Mouse (Mus musculus) layer of hippocampus, adult 6 months (tissue): ENCODE results near the gene Fbxo44. TPM values are rescaled to one million over a fixed set of nuclear protein-coding genes. Genes with fewer than 3 reads are reported as not detected.

Source experiments
- long read RNA-seq, 2 experiments: library from polyadenylated mRNA; unstranded; transcript quantifications; one replicate each; pipeline ENCODE4 v2.0.0; 2019 to 2020
- microRNA-seq: library from miRNA; unstranded; fragments of <30 nt; microRNA quantifications from one replicate; pipeline ENCODE4 v1.2.0, GENCODE M21; 2020
- polyA plus RNA-seq: library from polyadenylated mRNA; unstranded; fragments of <200 nt; fragmentation: Nextera tagmentation; gene quantifications from 2 replicates; pipeline ENCODE4 v1.2.3, GENCODE M21; 2021

The Fbxo44 gene
- 137 and 141 TPM in 2 replicates for polyA plus RNA-seq
- long read RNA-seq, experiment 1, transcript Fbxo44-201 (6 exons, 1,829 nt), result major isoform, 101 of 225 reads
- long read RNA-seq, experiment 1, transcript Fbxo44-208 (6 exons, 1,572 nt), result minor isoform, 7 of 225 reads
- long read RNA-seq, experiment 1, transcript Fbxo44-202 (5 exons, 1,034 nt), result minor isoform, 67 of 225 reads
- long read RNA-seq, experiment 1, partial matches to known transcripts, result 5 of 225 reads
- long read RNA-seq, experiment 1, other reads (novel, unspliced or antisense), result 43 of 225 reads
- long read RNA-seq, experiment 2, transcript Fbxo44-208 (6 exons, 1,572 nt), result minor isoform, 13 of 581 reads
- long read RNA-seq, experiment 2, transcript Fbxo44-201 (6 exons, 1,829 nt), result major isoform, 320 of 581 reads
- long read RNA-seq, experiment 2, transcript Fbxo44-209 (6 exons, 823 nt), result minor isoform, 12 of 581 reads
- long read RNA-seq, experiment 2, transcript Fbxo44-202 (5 exons, 1,034 nt), result minor isoform, 179 of 581 reads
- long read RNA-seq, experiment 2, partial matches to known transcripts, result 4 of 581 reads
- long read RNA-seq, experiment 2, other reads (novel, unspliced or antisense), result 50 of 581 reads

DNA sequence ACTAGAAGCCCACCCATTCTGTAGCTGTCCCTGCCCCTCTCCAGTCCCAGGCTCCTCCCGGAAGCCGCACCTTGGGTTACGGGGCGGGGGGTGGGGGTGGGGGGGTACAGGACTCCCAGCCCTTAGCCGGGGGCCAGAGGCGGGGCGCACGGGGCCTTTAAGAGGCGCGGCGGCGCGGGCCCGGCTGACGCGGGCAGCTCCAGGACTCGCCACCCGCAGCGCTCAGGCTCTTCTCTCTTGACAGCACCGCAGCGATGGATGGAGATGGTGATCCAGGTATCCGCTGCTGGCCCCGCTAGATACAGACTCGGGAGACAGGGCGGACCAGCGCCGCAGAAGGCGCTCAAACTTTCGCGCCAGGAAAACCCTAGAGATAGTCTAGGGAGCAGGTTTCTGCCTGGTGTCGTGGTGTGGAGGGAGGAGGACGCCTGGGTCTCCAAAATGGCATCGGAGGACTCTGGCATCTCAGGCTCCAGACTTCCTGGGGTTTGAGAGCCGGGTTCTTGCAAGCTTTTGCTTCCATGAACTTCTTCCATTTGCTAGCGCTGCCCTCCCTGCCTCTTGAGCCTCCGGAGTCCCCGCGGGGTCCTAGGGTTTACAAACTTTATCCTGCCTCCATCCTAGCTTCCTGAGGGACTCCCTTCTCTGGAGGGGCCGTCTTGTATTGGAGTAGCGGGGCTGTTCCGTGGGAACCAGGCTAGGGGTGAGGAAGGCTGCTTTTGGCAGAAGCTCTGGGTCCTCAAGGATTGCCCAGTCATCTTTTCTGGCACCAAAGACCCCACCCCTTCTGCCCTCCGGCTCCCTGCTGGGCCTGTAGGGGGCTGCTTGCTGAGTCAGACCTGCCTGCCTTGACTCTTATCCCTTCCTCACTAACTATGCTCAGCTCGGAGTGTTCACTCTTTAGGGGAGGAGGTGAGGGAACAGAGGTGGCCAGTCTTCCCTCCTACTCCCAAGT is at the start of gene Fbxo44, which contains the start of gene Fbxo2:
Gene Fbxo44, minus strand, starts transcription at position 47 of the 955 bp plus-strand sequence.
Gene Fbxo2, plus strand, starts transcription at position 186 of the 955 bp plus-strand sequence.

GRCm38 (mm10) chr4:148151267-148152168 is 8.8 kb downstream of the Fbxo44 start, which contains the start of gene Fbxo6:
Fbxo6 (minus strand) TSS chr4:148152140.

GRCm38 (mm10) chr4:148130561-148131413 is 29.5 kb downstream of the Fbxo44 start, which contains the start of gene Draxin:
Draxin (minus strand) TSS chr4:148130698.

GRCm38 (mm10) chr4:148130133-148130532 is 30.1 kb downstream of the Fbxo44 start, which contains the start of gene Mad2l2:
Mad2l2 (plus strand) TSS chr4:148130384.

Small RNAs within 50 kb of the gene (microRNA-seq; reads per million reads assigned to microRNA genes)
- gene Mir7022, result not detected

Other genes with a start within 250 kb of the Fbxo44 start
- 17.2 and 18.9 TPM in 2 replicates for gene Plod1, start 223.7 kb downstream of the Fbxo44 start, polyA plus RNA-seq
- 3.0 and 3.4 TPM in 2 replicates for gene 2510039O18Rik, start 219.6 kb downstream of the Fbxo44 start, polyA plus RNA-seq
- gene Nppb, start 174.7 kb downstream of the Fbxo44 start, polyA plus RNA-seq, result not detected in 2 replicates
- gene Nppa, start 159.8 kb downstream of the Fbxo44 start, polyA plus RNA-seq, result 0.28 TPM in 1 of 2 replicates, not detected in the other
- gene Clcn6, start 121.7 kb downstream of the Fbxo44 start, polyA plus RNA-seq, result 10.1 and 11.3 TPM in 2 replicates
- 2.8 and 3.3 TPM in 2 replicates for gene Mthfr, start 121.4 kb downstream of the Fbxo44 start, polyA plus RNA-seq
- 7.8 and 11.2 TPM in 2 replicates for gene Agtrap, start 72.5 kb downstream of the Fbxo44 start, polyA plus RNA-seq
- gene Mad2l2, start 30.1 kb downstream of the Fbxo44 start, polyA plus RNA-seq, result 31.9 and 32.6 TPM in 2 replicates
- 0.04 and 0.13 TPM in 2 replicates for gene Draxin, start 29.8 kb downstream of the Fbxo44 start, polyA plus RNA-seq
- gene Fbxo6, start 8.3 kb downstream of the Fbxo44 start, polyA plus RNA-seq, result 33.2 and 33.5 TPM in 2 replicates
- 129 and 149 TPM in 2 replicates for gene Fbxo2, start 139 bp upstream of the Fbxo44 start, polyA plus RNA-seq
- gene Disp3, start 127.5 kb upstream of the Fbxo44 start, polyA plus RNA-seq, result 12.5 and 15.1 TPM in 2 replicates